Mouse (Mus musculus) mouse trophoblast stem cell (cell line): ENCODE data around the gene Sf3b4.

Source experiments
- in situ Hi-C, 2 experiments: fragments of 300-500 bp; cut with MseI, MboI; formaldehyde crosslinking; loops; 2 replicates in 1 of 2; 3 replicates in 1 of 2; pipeline ENCODE4 v1.15.1; 2025

Sf3b4 gene

GRCm38 (mm10) chr3:96172197-96173178 is at the start of gene Sf3b4:
TSS of gene Sf3b4 (plus strand) at chr3:96172332.
- in situ Hi-C loops, result no loop called here

DNA sequence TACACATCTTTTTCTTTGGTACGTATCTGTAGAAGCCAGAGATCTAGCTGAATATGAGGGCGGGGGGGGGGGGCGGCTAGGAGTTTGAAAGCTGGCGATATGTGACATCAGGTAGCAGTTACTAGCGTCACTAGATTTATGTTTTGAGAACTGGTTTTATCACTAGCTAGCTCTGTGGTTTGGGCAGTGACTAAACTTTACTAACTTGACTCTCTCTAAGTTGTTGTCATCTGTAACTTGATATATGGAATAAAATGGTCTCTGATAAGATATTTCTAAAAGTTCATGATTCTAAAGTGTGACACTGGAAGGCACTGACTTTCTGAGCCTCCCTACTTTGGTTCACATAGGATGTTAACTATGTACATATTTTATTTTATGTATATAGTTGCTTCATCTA is 47.9 kb upstream of the Sf3b4 start:
- in situ Hi-C loops, result no loop called here

GRCm38 (mm10) chr3:96128128-96128527 is 44.0 kb upstream of the Sf3b4 start:
- in situ Hi-C loops, result no loop called here

- in situ Hi-C loops, result no loop called here
Measured at GRCm38 (mm10) chr3:96132478-96132877, 39.7 kb upstream of the Sf3b4 start.

GRCm38 (mm10) chr3:96133327-96133905 is 38.7 kb upstream of the Sf3b4 start:
- in situ Hi-C loops, result no loop called here

- in situ Hi-C loops, result no loop called here
Measured at GRCm38 (mm10) chr3:96135011-96135410, 37.1 kb upstream of the Sf3b4 start.

GRCm38 (mm10) chr3:96147950-96148349 is 24.2 kb upstream of the Sf3b4 start:
- in situ Hi-C loops, result loop anchor here (5.0 kb wide), 2 partner anchors 61 to 66 kb away; no protein-coding TSS in a partner anchor

- in situ Hi-C loops, result no loop called here
Measured at GRCm38 (mm10) chr3:96151836-96152235, 20.3 kb upstream of the Sf3b4 start.

GRCm38 (mm10) chr3:96152611-96153010 is 19.5 kb upstream of the Sf3b4 start:
- in situ Hi-C loops, result no loop called here

GRCm38 (mm10) chr3:96155501-96155900 is 16.6 kb upstream of the Sf3b4 start:
- in situ Hi-C loops, result no loop called here

- in situ Hi-C loops, result no loop called here
Measured at GRCm38 (mm10) chr3:96159820-96160219, 12.3 kb upstream of the Sf3b4 start.

DNA sequence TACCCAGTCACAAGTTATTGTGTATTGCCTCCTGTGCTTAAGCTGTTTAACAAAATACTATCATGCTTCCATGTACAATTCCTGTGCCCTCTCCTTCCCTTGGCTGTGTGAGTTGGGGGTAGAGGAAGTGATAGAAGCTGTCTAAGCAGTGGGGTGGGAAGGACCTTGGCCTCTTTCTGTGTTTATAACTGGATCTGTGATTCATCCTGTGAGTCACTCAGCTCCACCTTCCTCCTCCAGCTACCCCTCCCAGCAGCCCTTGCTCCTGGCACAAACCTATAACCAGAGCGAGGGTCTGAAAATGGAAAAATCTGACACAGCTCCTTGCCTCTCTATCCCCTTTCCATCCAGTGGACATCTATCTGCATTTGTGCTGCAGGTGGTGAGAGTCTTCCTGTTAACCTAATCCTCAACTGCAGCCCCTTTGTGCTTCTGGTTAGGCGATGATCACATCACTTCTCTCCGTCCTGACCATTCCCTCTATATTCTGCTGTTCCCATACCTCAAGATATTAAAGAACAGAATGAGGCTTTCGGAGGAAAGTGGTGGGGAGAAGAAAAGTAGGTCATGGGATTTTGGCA is 11.8 kb upstream of the Sf3b4 start:
- in situ Hi-C loops, result no loop called here

DNA sequence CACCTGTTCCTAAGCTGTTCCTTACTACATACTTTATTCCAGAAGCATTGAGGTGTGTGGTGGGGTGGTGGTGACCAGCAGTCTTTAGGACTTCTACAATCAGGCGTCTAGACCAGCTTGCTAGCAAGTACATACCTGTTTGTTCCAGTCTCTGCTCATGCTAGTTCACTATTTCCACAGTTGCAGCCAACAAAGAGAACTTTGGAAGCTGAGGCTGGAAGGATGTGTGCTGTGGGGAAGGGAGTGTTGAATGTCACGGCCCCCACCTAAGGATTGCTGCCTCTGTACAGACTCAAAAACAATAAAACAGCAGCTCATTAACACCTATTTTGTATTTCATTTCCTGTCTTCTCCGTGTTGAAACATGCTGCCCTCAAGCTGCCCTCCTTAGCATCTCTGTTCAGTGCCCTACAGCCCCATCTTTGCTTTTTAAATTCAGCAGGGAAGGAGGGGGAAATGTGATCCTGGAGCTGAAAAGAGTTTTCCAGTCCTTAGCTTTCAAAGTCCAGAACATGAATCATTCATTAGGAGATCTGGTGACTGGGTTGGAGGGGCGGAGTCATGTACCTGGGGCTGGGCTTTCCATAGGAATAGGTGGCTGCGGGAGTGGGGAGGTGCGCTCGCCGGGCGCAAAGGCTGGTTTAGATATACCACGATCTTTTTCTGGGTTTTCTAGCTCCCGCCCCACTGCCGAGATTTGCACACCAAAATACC is 11.2 kb upstream of the Sf3b4 start:
- in situ Hi-C loops, result no loop called here

DNA sequence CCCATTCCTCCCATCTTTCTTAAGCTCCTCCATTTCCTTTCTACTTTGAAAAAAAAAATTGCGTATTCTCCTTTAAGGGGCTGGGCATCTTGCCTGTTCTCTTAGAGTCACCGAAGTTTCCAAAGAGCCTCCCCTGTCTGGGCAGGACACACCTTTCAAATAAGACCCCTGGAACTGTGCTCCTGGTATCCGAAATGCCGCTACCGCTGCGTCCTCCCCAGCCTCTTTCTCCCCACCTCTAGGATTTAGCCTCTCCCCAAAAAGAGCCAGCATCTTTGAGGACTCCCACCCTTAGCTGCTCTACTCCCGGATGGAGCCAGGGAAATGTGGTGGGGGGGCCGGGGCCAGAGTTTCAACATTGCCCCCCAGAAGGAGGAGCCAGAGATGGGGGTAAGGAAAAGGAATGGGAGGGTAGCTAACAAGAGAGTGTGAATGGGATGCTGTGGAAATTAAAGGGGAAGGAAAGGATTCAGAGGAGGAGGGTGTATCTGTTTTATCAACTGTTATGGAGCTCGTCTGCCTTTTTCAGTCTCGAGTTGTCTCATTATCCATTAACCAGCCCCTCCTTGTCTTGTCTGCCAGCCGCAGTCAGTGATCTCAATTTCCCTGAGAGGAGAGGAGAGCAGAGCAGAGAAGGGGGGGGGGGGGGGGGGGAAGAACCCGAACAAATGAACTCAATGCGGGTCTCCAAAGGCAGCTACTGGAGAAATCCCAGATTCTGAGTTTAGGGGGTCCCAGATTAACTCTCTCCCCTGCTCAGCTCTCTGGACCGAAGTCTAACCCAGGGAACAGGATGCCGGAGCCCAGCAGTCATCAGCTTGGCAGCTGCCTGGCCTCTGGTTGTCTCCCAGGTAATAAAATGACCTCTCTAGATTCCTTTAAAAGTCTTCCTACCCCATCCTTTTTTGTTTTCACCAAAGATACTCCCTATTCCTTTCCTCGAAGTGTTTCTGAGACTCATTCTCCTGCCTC is 10.0 kb upstream of the Sf3b4 start, which contains the start of gene Mtmr11:
Gene Mtmr11 (plus strand): TSS at position 136 of the 972 bp plus-strand sequence.
- in situ Hi-C loops, result no loop called here

GRCm38 (mm10) chr3:96163040-96163439 is 9.1 kb upstream of the Sf3b4 start:
- in situ Hi-C loops, result no loop called here

DNA sequence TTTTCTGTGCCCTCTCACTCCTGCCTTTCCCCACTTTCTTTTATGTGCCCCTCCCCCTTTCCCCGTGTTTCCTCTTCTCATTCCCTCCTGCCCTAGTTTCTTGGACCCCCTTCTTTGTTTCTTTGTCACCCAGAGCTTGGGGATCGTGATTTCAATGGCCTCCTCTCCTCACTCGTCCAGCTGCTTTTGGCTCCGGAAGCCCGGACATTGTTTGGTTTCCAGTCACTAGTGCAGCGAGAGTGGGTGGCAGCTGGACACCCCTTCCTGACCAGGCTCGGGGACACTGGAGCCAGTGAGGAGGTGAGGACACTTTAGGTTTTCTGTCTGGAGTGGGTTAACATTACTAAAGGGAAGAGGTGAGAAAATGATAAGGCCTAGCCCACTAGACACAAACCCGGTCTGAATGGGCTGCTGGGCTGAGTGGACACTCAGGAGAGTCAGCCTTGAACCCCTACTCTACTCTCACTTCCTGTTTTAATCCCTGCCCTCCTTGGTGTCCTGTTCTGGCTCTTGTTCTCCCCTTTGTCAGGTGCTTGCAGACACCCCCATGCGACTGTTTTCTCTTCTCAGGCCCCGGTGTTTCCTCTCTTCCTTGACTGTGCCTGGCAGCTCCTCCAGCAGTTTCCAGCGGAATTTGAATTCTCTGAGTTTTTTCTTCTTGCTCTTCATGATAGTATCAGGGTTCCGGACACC is 3.5 kb upstream of the Sf3b4 start:
- in situ Hi-C loops, result no loop called here

DNA sequence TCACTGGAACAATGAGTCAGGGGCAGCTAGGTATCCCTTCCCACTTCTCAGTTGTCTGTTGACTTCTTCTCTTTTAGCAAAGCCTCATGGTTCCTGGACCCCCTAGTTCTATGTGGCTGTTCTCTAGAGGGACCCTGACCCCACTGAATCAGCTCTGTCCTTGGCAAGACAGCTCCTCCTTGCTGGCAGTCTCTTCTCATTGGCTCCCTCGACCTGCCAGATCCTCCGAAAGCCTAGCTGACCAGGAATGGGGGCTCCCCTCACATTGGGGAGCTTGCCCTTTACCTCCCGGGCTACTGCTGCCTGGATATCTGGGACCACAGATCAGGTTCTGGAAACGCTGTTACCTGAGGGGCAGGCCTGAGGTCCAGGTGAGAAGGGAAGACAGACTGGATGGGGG is 1.9 kb upstream of the Sf3b4 start:
- in situ Hi-C loops, result no loop called here

DNA sequence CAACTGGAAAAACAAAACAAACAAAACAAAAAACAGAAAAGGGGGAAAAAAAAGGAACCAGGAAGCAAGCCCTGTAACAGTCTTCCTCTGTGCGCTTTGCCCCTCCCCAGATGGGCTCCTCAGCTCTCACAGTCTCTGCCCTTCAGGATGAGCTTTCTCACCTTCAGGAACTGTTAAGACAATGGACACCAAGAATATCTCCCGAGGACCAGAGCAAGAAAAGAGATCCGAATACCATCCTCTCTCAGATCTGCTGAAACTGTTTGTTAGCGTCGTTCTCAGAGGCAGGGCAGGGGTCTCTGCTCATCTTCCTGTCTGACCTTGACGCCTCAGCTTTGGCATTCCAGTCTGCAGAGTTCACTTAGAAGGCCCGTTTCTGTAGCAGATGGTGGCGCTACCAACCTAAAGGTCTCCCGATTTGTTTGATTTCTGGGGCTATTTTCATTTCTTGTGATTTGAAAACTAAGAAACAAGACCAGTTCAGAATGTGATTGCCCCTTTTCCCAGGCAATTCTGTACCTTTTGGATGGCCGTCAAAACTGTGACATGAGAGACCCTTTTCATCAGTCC is 1.1 kb upstream of the Sf3b4 start:
- in situ Hi-C loops, result no loop called here

DNA sequence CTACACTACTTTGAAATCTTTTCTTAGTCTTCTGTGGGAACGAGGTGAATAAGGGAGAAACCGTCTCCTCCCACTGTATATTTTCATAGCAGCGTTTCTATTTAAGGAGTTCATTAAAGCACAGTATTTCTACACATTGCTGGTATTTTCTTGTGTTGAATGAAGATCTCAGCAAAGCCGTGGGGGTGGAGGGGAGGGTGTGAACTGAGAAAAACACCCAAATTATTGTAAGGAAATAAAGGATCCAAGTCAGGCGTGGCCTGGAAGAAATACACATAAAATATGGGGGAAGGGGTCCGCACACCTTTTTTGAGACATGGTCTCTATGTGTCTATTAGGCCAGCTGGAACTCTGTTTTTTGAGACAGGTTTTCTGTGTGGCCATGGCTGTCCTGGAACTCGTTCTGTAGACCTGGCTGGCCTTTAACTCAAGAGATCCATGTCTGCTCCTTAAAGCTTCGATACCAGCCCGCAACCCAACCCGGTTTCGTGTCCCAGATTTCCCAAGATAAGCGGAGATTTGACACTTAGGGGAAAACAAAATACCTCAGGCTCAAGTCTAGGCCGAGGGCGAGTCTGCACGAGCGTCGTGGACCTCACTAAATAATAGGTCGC is 442 bp upstream of the Sf3b4 start:
- in situ Hi-C loops, result no loop called here
